Mouse (Mus musculus) limb, embryonic 14.5 days (tissue): ENCODE results near the gene Dmd. TPM values are rescaled to one million over a fixed set of nuclear protein-coding genes. Genes with fewer than 3 reads are reported as not detected.

Source experiments
- ATAC-seq: fragments of 200-750 bp; cut with Nextera tagmentation; 2 replicates; pipeline ENCODE4 v1.8.0; 2017; ENCODE audit warnings: low read depth, moderate number of reproducible peaks, moderate TSS enrichment; ENCODE audit not compliant: low FRiP score
- DNase-seq: peaks from one replicate; pipeline ENCODE4 v3.0.0-alpha.2; 2015; ENCODE audit warnings: low spot score
- H3K27ac ChIP-seq: fragments of 300-500 bp; sonication (generic); replicated peaks from 2 replicates; pipeline ENCODE4 v1.5.1; 2014; ENCODE audit warnings: low read depth, mild to moderate bottlenecking, low read length, moderate library complexity, mixed read lengths
- H3K27me3 ChIP-seq: fragments of 300-500 bp; sonication (generic); 2 replicates; pipeline ENCODE4 v1.6.1; 2014; ENCODE audit warnings: low read length, mixed read lengths; ENCODE audit not compliant: control insufficient read depth, insufficient read depth
- H3K36me3 ChIP-seq: fragments of 300-500 bp; sonication (generic); 2 replicates; pipeline ENCODE4 v1.6.1; 2014; ENCODE audit warnings: mild to moderate bottlenecking, low read length, moderate library complexity, mixed read lengths; ENCODE audit not compliant: control insufficient read depth, insufficient read depth
- H3K4me1 ChIP-seq: fragments of 300-500 bp; sonication (generic); 2 replicates; pipeline ENCODE4 v1.6.1; 2014; ENCODE audit warnings: antibody characterized with exemption, low read length, mixed read lengths; ENCODE audit not compliant: control insufficient read depth, insufficient read depth
- H3K4me2 ChIP-seq: fragments of 300-500 bp; sonication (generic); replicated peaks from 2 replicates; pipeline ENCODE4 v1.6.1; 2014; ENCODE audit warnings: low read depth, mild to moderate bottlenecking, low read length, moderate library complexity; ENCODE audit not compliant: severe bottlenecking
- H3K4me3 ChIP-seq: fragments of 300-500 bp; sonication (generic); replicated peaks from 2 replicates; pipeline ENCODE4 v1.5.1; 2014; ENCODE audit warnings: low read length
- H3K9ac ChIP-seq: fragments of 300-500 bp; sonication (generic); 2 replicates; pipeline ENCODE4 v1.6.1; 2014; ENCODE audit warnings: mild to moderate bottlenecking, low read depth, low read length, moderate library complexity; ENCODE audit not compliant: severe bottlenecking
- H3K9me3 ChIP-seq: fragments of 300-500 bp; sonication (generic); 2 replicates; pipeline ENCODE4 v1.6.1; 2016; ENCODE audit warnings: low read length; ENCODE audit not compliant: control insufficient read depth
- POLR2A ChIP-seq: fragments of 200-500 bp; IDR thresholded peaks from 2 replicates; pipeline ENCODE4 v1.8.0; 2012; ENCODE audit warnings: inconsistent platforms, mild to moderate bottlenecking, moderate library complexity, borderline replicate concordance; ENCODE audit not compliant: insufficient read depth, insufficient read length; ENCODE audit errors: extremely low read depth
- WGBS: fragments of 180-500 bp; shearing (Covaris S2); extraction: QIAGEN DNeasy Blood & Tissue Kit; methylation state at CpG from one replicate; pipeline ENCODE4 v1.1.7; 2014; 5-methylcytosine and 5-hydroxymethylcytosine counted together
- polyA plus RNA-seq, 2 experiments: library from polyadenylated mRNA; depleted of rRNA in 1 of 2; stranded (reverse) in 1 of 2; unstranded in 1 of 2; fragments of >200 nt; fragmentation: Nextera tagmentation in 1 of 2; extraction: Ambion mirVana in 1 of 2; gene quantifications; 2 replicates each; pipeline versions ENCODE4 v1.2.1 to v1.2.3; 2012 to 2014

Gene Dmd
- polyA plus RNA-seq, 2 experiments = 16.6 to 23.0 TPM

DNA sequence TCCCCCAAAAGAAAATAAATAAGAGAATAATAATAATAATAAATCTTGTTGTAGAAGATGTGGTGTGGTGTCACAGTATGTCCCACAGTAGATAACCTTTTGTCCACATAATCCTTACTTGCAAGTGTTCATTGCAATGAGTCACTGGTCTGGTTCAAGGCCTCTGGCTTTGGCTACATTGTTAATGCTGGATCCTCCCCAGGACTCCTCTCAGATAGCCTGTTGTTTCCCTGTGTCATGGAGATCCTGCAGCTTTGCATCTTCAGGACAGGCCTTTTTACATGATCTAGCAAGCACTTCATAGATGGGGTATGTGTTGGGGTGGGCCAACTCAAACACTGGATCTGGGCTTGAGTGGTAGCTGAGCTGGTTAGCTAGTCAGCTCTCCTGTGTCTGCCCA, 2150.0 kb downstream of the Dmd start:
- Histone ChIP-seq H3K9me3 (no peaks in the 10 kb centered on the region), H3K4me3 (no peak overlapping the region), H3K4me1 (no peaks in the 10 kb centered on the region), H3K9ac (no peak overlapping the region), H3K27me3 (no peaks in the 10 kb centered on the region), H3K4me2 (no peak overlapping the region), H3K27ac (no peak overlapping the region), H3K36me3 (no peaks in the 10 kb centered on the region)
- no peak for TF ChIP-seq POLR2A
- ATAC-seq (no peak), DNase-seq (no peak)

DNA sequence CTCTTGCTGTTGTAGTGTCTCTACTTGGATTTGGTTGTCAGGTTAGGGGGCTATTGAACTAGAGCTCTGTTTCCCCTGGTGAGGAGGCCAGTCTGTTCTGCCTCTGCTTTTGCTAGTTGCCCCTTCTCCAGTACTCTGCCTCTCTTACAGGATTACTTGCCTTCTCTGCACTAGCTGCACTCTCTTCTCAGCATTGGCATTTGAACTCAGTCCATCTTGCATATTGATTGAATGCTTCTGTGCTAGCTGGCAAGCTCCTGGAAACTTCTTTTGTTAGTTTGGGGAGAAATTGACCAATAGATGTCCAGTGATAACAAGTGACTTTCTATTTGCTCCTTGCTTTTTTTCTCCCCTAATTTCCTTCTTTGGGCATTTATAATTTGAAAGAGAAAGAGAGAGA, 2163.7 kb downstream of the Dmd start:
- no peak overlapping the region for H3K27ac ChIP-seq
- H3K9ac ChIP-seq = no peak overlapping the region
- H3K4me3 ChIP-seq = no peak overlapping the region
- H3K27me3 ChIP-seq = no peaks in the 10 kb centered on the region
- H3K36me3 ChIP-seq = no peaks in the 10 kb centered on the region
- DNase-seq (no peak), ATAC-seq (no peak)
- H3K9me3 ChIP-seq = no peaks in the 10 kb centered on the region
- no peaks in the 10 kb centered on the region for H3K4me1 ChIP-seq
- TF ChIP-seq POLR2A = no peak
- H3K4me2 ChIP-seq = no peak overlapping the region

DNA sequence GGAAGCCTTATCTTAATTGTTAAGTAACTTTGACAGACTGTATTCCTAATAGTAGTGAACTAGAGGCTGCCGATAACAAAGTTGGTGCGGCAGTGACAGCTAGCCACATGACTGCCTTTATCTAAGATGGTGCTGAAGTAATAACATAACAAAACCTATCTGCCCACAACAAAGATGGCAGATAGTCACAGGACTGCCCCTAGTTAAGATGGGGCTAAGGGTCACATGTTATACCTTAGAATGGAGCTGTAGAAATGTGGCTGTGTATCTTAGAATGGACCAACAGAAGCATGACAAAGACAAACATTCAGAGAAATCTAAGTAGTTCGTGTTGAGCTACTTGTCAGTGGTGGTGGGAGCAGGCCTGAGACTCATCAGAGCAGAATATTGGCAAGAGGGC, 2184.0 kb downstream of the Dmd start:
- TF ChIP-seq POLR2A = no peak
- Histone ChIP-seq H3K4me1 (no peaks in the 10 kb centered on the region), H3K27me3 (no peaks in the 10 kb centered on the region), H3K4me2 (no peak overlapping the region), H3K4me3 (no peak overlapping the region), H3K9ac (no peak overlapping the region), H3K36me3 (no peaks in the 10 kb centered on the region), H3K9me3 (no peaks in the 10 kb centered on the region), H3K27ac (no peak overlapping the region)
- DNase-seq = no peak
- 85% methylated on average over 3 of the region's 3 CpGs for WGBS
- no peak for ATAC-seq

DNA sequence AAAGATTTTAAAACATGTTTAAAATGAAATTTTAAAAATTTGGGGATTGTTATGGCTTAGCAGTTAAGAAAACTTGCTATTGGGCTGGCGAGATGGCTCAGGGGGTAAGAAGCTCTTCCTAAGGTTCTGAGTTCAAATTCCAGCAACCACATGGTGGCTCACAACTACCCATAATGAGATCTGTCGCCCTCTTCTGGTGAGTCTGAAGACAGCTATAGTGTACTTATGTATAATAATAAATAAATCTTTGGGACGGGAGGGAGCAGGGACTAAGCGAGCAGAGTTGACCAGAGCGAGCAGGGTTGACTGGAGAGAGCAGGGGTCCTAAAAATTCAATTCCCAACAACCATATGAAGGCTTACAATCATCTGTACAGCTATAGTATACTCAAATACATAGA, 2188.6 kb downstream of the Dmd start:
- Histone ChIP-seq H3K27ac (no peak overlapping the region), H3K4me3 (no peak overlapping the region), H3K9ac (no peak overlapping the region), H3K4me1 (no peaks in the 10 kb centered on the region), H3K27me3 (no peaks in the 10 kb centered on the region), H3K9me3 (no peaks in the 10 kb centered on the region), H3K4me2 (no peak overlapping the region), H3K36me3 (no peaks in the 10 kb centered on the region)
- TF ChIP-seq POLR2A = no peak
- ATAC-seq = no peak
- WGBS = 73% methylated on average over 5 of the region's 5 CpGs
- no peak for DNase-seq

DNA sequence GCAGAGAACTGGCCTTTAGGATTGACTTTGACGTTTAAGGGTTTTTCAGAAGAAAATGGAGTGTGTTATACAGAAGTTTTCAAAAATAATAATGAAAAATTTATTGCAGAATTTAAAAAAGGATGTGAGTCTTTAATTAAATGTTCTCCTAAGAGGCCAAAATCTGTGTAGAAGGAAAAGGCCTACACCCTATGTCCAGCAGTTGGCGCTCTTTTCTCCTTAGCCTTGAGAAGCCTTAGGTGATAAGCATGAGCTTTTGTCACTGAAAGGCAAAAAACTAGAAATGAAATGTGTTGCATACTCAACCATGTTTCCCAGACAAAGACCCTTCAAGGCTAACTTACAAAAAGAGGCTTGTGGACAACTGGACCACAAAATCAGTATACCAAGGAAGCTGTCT, 2222.6 kb downstream of the Dmd start:
- WGBS = 53% methylated on average over 2 of the region's 2 CpGs

DNA sequence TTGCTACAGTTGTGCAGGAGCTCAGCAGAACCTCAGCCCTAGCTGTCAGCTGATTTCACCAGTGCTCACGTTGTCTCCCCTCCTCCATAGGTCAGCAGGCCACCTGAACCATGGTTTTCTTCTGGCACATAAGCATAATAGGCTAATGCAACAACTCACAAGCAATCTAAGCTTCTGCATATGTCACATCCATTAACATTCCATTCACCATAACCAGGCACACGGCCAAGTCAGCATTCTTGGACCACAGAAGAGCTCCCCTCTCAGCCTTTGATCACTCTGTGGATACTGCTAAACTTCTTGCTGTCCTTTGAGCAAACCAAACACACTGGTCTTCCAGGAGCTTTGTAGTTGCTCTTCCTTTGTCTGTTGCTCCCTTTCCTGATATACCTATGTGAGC, 2238.9 kb downstream of the Dmd start:
- ATAC-seq = no peak

More for the DNA sequence above, 2222.6 kb downstream of the Dmd start:
- H3K27ac ChIP-seq = no peak overlapping the region
- no peak overlapping the region for H3K4me3 ChIP-seq
- no peaks in the 10 kb centered on the region for H3K4me1 ChIP-seq
- no peak for ATAC-seq
- H3K9ac ChIP-seq = no peak overlapping the region
- no peaks in the 10 kb centered on the region for H3K36me3 ChIP-seq
- H3K27me3 ChIP-seq = no peaks in the 10 kb centered on the region
- DNase-seq = no peak
- H3K9me3 ChIP-seq = no peaks in the 10 kb centered on the region
- TF ChIP-seq POLR2A = no peak
- H3K4me2 ChIP-seq = no peak overlapping the region

More for the DNA sequence above, 2238.9 kb downstream of the Dmd start:
- Histone ChIP-seq H3K27me3 (0 out of 2 replicates have a peak, but pooled peaks cover 3% of the 10 kb centered on the region), H3K9ac (no peak overlapping the region), H3K9me3 (no peaks in the 10 kb centered on the region), H3K36me3 (no peaks in the 10 kb centered on the region), H3K27ac (no peak overlapping the region), H3K4me3 (no peak overlapping the region), H3K4me2 (no peak overlapping the region), H3K4me1 (no peaks in the 10 kb centered on the region)
- 40% methylated on average over 2 of the region's 2 CpGs for WGBS
- peak; percentile 5 for DNase-seq
- TF ChIP-seq POLR2A = no peak
